Mouse (Mus musculus): Measurements from ENCODE around the gene Prx.

DNA sequence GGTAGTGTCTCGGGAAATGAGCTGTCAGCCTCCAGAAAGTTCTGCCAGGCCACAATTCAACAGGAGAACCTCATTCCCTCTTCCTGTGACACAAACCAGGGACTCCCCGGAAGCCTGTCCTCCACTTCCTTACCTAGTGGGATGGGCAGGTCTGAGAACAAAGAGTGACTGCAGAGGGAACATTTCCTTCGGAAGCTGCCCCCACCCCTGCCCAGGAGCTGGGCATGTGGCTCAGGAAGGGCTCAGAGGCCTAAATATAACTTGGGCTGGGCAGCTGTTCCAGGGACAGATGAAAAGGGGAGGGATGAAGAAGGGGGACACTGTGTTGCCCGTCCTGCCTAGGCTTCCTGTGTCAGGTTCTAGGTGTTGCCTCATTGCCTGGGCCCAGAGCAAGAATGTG is 2.5 kb downstream of the Prx start:
- TF ChIP-seq CTCF (IDR thresholded peaks at IDR 0.05; ENCODE audit: low read depth, low read length) (no peak), EP300 (IDR thresholded peaks at IDR 0.05; ENCODE audit: insufficient read depth, low read depth, low read length) (no peak)

Data from ES-Bruce4 (cell line).